Mouse (Mus musculus) bone marrow, adult 2 months (tissue): Measurements from ENCODE around the gene Ranbp3.

Experiments
- CTCF ChIP-seq: fragments of 200-500 bp; IDR thresholded peaks from 2 replicates; pipeline ENCODE4 v1.5.1; 2011; ENCODE audit warnings: low read length, control low read depth; ENCODE audit not compliant: control insufficient read depth, insufficient read depth
- POLR2A ChIP-seq: fragments of 200-500 bp; IDR thresholded peaks from 2 replicates; pipeline ENCODE4 v1.6.1; 2011; ENCODE audit warnings: low read depth, mild to moderate bottlenecking, control low read depth, low read length, borderline replicate concordance; ENCODE audit not compliant: control insufficient read depth

DNA sequence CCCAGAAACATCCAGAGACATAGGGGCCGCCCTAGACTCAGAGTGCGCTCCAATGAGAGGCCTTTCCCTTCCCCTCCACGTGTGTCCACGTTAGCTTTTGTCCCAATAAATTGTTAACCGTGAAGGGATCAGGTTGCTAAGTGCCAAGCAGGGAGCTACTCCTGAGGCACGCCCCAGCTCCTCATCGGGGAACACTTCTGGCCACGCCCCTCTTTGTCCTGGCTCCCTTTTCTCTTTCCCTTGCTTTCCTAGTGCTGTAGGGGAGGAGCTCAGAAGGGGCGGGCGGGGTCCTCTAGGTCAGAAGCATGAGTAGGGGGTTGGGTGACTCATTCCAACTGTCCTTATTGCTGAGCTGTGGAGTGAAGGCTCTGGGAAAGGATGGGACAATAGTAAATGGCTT is 8.8 kb upstream of the Ranbp3 start:
- TF ChIP-seq POLR2A (no peak), CTCF (no peak)
